In the genomic region with DNA sequence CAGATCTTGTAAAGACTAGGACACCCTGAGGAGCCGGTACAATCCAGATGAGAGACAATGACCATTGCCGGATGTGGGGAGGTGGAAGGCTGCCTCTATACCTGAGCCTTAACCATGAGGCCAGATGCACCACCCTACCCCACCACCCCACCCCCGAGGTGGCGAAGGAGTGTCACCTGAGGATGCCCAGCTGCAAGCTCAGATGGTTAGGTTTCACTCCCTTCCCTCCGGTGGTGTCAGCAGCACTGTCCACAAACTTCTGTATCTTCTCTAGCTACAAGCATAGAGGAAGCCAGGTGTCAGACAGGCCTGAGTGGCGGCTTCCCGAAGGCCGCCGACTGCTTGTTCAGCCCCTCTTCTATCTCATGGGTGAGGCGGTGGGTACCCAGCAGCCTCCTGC, we compare ENCODE assay signal across 22 mouse cellular contexts. TPM values are rescaled to one million over a fixed set of nuclear protein-coding genes. Genes with fewer than 3 reads are reported as not detected.
"Had no signal": no experiment of that assay in that cellular context is flagged by ENCODE, and none has a peak within 500 bp of the region (broad histone marks: within the 10 kb centered on the region; RNA-seq: fewer than 3 reads in every experiment).

No protein-coding gene starts in this region.

- DNase-seq: liver; liver, embryonic 13.5 days; liver, postnatal 0 days; lung, embryonic 14.5 days; lung, postnatal 14 days; lung, postnatal 36 days; midbrain, embryonic 14.5 days; right cerebral cortex, postnatal 14 days; thymus, postnatal 4 days had no signal

- H3K9ac ChIP-seq: liver, embryonic 13.5 days; liver, embryonic 15.5 days; liver, postnatal 0 days; lung, embryonic 14.5 days; midbrain, embryonic 12.5 days; neural tube, embryonic 12.5 days; stomach, embryonic 15.5 days had no signal

- H3K4me2 ChIP-seq: liver, embryonic 11.5 days; liver, embryonic 13.5 days; liver, embryonic 15.5 days; lung, embryonic 14.5 days; midbrain, embryonic 12.5 days; neural tube, embryonic 12.5 days; stomach, embryonic 15.5 days had no signal

- H3K27ac ChIP-seq: liver, embryonic 13.5 days; liver, embryonic 15.5 days; macrophage; midbrain, embryonic 12.5 days; neural tube, embryonic 12.5 days; stomach, embryonic 15.5 days; stomach, postnatal 0 days had no signal

- H3K9me3 ChIP-seq: liver, embryonic 15.5 days; midbrain, embryonic 12.5 days; stomach, embryonic 15.5 days had no signal

- ATAC-seq: liver, postnatal 0 days; lung, postnatal 0 days had no signal

- H3K27me3 ChIP-seq: liver, embryonic 13.5 days; stomach, embryonic 15.5 days had no signal

- H3K36me3 ChIP-seq: liver, embryonic 13.5 days; liver, embryonic 15.5 days; midbrain, embryonic 12.5 days; neural tube, embryonic 12.5 days; stomach, embryonic 15.5 days had no signal

- H3K4me1 ChIP-seq: midbrain, embryonic 12.5 days; neural tube, embryonic 12.5 days; stomach, embryonic 15.5 days had no signal

- H3K4me3 ChIP-seq: liver, embryonic 13.5 days; liver, embryonic 15.5 days; megakaryocyte, embryonic 14.5 days; midbrain, embryonic 12.5 days; neural tube, embryonic 12.5 days; stomach, embryonic 15.5 days had no signal

RNA-seq across cellular contexts. Expression of a gene that starts 12.2 kb away (rescaled TPM):
- total RNA-seq: megakaryocyte progenitor cell, adult 5-6 weeks; midbrain, postnatal 0 days; neutrophil, adult 5-6 weeks had no signal
- polyA plus RNA-seq: liver, embryonic 11.5 days; liver, embryonic 13.5 days; liver, embryonic 15.5 days; liver, postnatal 0 days; macrophage; midbrain, embryonic 12.5 days; midbrain, embryonic 14.5 days; neural tube, embryonic 12.5 days; neural tube, embryonic 14.5 days had no signal
